Mouse (Mus musculus) midbrain, embryonic 11.5 days (tissue): ENCODE data around the gene Mrpl43. TPM values are rescaled to one million over a fixed set of nuclear protein-coding genes. Genes with fewer than 3 reads are reported as not detected.

Source experiments
- ATAC-seq: fragments of 200-750 bp; cut with Nextera tagmentation; 2 replicates; pipeline ENCODE4 v1.8.0; 2017; ENCODE audit warnings: moderate TSS enrichment, moderate library complexity; ENCODE audit not compliant: low FRiP score
- DNase-seq: peaks from one replicate; pipeline ENCODE4 v3.0.0; 2015; ENCODE audit warnings: low spot score; ENCODE audit errors: missing footprints
- H3K27ac ChIP-seq: fragments of 300-500 bp; sonication (generic); 2 replicates; pipeline ENCODE4 v1.5.1; 2014; ENCODE audit warnings: low read depth, low read length
- H3K27me3 ChIP-seq: fragments of 300-500 bp; sonication (generic); 2 replicates; pipeline ENCODE4 v1.6.1; 2014; ENCODE audit warnings: mild to moderate bottlenecking, low read length, moderate library complexity, mixed read lengths; ENCODE audit not compliant: control insufficient read depth, insufficient read depth
- H3K36me3 ChIP-seq: fragments of 300-500 bp; sonication (generic); 2 replicates; pipeline ENCODE4 v1.6.1; 2014; ENCODE audit warnings: mild to moderate bottlenecking, low read length, moderate library complexity, mixed read lengths; ENCODE audit not compliant: control insufficient read depth, insufficient read depth
- H3K4me1 ChIP-seq: fragments of 300-500 bp; sonication (generic); 2 replicates; pipeline ENCODE4 v1.6.1; 2014; ENCODE audit warnings: low read length; ENCODE audit not compliant: control insufficient read depth, insufficient read depth
- H3K4me2 ChIP-seq: fragments of 300-500 bp; sonication (generic); 2 replicates; pipeline ENCODE4 v1.6.1; 2014; ENCODE audit warnings: mild to moderate bottlenecking, moderate library complexity
- H3K4me3 ChIP-seq: fragments of 300-500 bp; sonication (generic); 2 replicates; pipeline ENCODE4 v1.5.1; 2014; ENCODE audit warnings: low read depth, low read length
- H3K9ac ChIP-seq: fragments of 300-500 bp; sonication (generic); 2 replicates; pipeline ENCODE4 v1.6.1; 2014; ENCODE audit warnings: low read length
- H3K9me3 ChIP-seq: fragments of 300-500 bp; sonication (generic); 2 replicates; pipeline ENCODE4 v1.6.1; 2016; ENCODE audit warnings: low read length; ENCODE audit not compliant: control insufficient read depth
- WGBS: fragments of 180-500 bp; shearing (Covaris S2); extraction: QIAGEN DNeasy Blood & Tissue Kit; methylation state at CpG from one replicate; pipeline ENCODE4 v1.1.7; 2014; 5-methylcytosine and 5-hydroxymethylcytosine counted together
- polyA plus RNA-seq: library from polyadenylated mRNA; unstranded; fragments of >200 nt; fragmentation: Nextera tagmentation; extraction: Ambion mirVana; gene quantifications from 2 replicates; pipeline ENCODE4 v1.2.1, GENCODE M21; 2014

Mrpl43 gene
- polyA plus RNA-seq, 1 experiment from 2014 or later = 67.3 TPM

- peak overlapping the region; percentile 71 for H3K9ac ChIP-seq
- H3K27ac ChIP-seq = no peak overlapping the region
- H3K27me3 ChIP-seq = no peaks in the 10 kb centered on the region
- peaks cover 9% of the 10 kb centered on the region for H3K36me3 ChIP-seq
- DNase-seq (no peak), ATAC-seq (no peak)
- H3K4me3 ChIP-seq = peak overlapping the region; percentile 70
- H3K9me3 ChIP-seq = no peaks in the 10 kb centered on the region
- H3K4me2 ChIP-seq = peak overlapping the region; percentile 75
- peaks cover 14% of the 10 kb centered on the region; the same call in 1 of the 2 replicates for H3K4me1 ChIP-seq
- WGBS = 52% methylated on average over 17 of the region's 17 CpGs
Measured at GRCm38 (mm10) chr19:45007021-45007420, 779 bp upstream of the Mrpl43 start.

GRCm38 (mm10) chr19:45005444-45005843 lies 798 bp downstream of the Mrpl43 start, which contains the start of gene Twnk:
Gene Twnk (plus strand): TSS chr19:45005663.
- Histone ChIP-seq H3K4me1 (peaks cover 14% of the 10 kb centered on the region; the same call in 1 of the 2 replicates), H3K9ac (peak within 1 kb of the TSS; percentile 71), H3K36me3 (peaks cover 13% of the 10 kb centered on the region), H3K4me2 (peak within 1 kb of the TSS; percentile 75), H3K4me3 (peak within 1 kb of the TSS; percentile 70), H3K9me3 (no peaks in the 10 kb centered on the region), H3K27me3 (no peaks in the 10 kb centered on the region), H3K27ac (0 out of 2 replicates have a peak within 1 kb of the TSS, but pooled peaks have one; percentile 25)
- ATAC-seq = no peak
- peak; percentile 88 for DNase-seq
- 10% methylated on average over 16 of the region's 16 CpGs for WGBS

DNA sequence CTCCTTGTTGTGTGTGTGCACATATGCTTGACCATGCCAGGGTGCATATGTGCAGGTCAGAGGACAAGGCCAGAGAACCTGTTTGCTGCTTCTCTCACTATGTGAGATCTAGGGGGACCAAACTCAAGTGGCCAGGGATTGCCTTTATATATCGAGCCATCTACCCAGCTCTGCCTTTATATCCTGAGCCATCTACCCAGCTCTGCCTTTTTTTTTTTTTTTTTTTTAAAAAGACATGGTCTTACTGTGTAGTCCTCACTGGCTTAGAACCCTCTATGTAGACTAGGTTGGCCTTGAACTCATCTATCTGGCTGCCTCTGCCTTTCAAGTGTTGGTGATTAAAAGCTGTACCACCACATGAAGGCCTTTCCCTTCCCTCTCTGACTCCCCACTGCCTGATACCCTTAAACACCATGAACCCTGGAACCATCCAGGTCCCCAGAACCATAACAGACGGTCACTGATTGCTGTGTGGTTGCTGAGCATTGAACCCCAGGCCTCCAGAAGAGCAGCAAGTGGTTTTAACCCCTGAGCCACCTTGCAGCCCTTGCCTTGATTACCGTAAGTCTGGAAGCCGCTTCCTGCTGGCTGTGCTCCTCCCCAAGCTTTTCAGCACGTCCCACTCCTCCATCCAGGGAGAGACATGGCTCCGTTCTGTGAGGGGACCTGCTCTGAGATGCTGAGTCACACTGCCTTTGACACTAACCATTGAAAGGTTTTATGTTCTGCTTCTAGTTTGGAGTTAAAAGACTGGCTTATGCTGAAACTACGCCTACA lies 2.3 kb downstream of the Mrpl43 start:
- H3K4me3 ChIP-seq = no peak overlapping the region
- no peak overlapping the region for H3K4me2 ChIP-seq
- ATAC-seq (no peak), DNase-seq (no peak)
- H3K36me3 ChIP-seq = peaks cover 7% of the 10 kb centered on the region; the same call in 1 of the 2 replicates
- peaks cover 14% of the 10 kb centered on the region; the same call in 1 of the 2 replicates for H3K4me1 ChIP-seq
- no peaks in the 10 kb centered on the region for H3K9me3 ChIP-seq
- H3K9ac ChIP-seq = no peak overlapping the region
- H3K27ac ChIP-seq = no peak overlapping the region
- 86% methylated on average over 7 of the region's 7 CpGs for WGBS
- H3K27me3 ChIP-seq = no peaks in the 10 kb centered on the region

DNA sequence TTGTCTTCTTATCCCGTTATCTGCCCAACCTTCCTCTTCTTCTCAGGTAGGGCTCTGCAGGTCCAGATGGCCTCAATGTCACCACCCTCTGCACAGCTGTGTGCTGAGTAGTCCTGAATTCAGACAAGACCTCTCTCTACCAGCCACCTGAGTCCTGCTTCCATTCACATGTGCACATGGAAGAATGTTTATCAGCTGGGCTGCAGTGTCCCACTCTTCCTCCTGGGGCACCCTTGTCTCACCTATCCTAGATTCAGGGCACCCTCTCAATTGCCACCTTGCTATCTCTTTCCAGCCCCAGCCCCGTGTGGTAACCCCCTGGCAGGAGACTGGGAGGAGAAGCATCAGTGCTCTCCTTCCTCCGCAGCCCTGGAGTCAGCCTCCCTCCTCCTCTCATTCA lies 3.9 kb downstream of the Mrpl43 start:
- 66% methylated on average over 3 of the region's 3 CpGs for WGBS
- DNase-seq (no peak), ATAC-seq (no peak)
- Histone ChIP-seq H3K4me3 (no peak overlapping the region), H3K27ac (no peak overlapping the region), H3K9me3 (no peaks in the 10 kb centered on the region), H3K9ac (no peak overlapping the region), H3K27me3 (no peaks in the 10 kb centered on the region), H3K36me3 (peaks cover 7% of the 10 kb centered on the region), H3K4me2 (no peak overlapping the region), H3K4me1 (peaks cover 13% of the 10 kb centered on the region; the same call in 1 of the 2 replicates)

DNA sequence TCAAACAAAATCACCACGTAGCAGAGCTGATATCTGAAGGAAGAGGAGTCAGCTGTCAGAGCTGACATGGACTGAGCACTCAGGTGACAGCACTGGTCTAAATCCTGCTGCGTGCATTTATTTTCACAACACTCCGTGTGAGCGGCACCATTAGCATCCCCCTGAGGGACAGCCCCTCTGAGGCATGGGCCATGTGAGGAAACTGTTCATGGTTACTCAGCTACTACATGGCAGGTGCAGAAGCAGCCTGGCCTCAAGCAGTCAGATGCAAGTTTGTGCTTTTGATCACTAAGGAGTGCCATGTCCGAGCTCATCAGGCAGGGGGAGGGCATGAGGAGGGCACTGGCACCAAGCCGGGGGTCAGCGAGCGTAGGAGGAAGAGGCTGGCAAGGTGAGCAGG lies 6.6 kb downstream of the Mrpl43 start:
- no peak for ATAC-seq
- Histone ChIP-seq H3K9me3 (no peaks in the 10 kb centered on the region), H3K36me3 (peaks cover 7% of the 10 kb centered on the region), H3K9ac (no peak overlapping the region), H3K4me2 (no peak overlapping the region), H3K27me3 (no peaks in the 10 kb centered on the region), H3K4me3 (no peak overlapping the region), H3K4me1 (no peaks in the 10 kb centered on the region), H3K27ac (no peak overlapping the region)
- 92% methylated on average over 8 of the region's 8 CpGs for WGBS
- DNase-seq = no peak

GRCm38 (mm10) chr19:44997786-44998185 lies 8.5 kb downstream of the Mrpl43 start:
- H3K36me3 ChIP-seq = peaks cover 5% of the 10 kb centered on the region
- DNase-seq = no peak

DNA sequence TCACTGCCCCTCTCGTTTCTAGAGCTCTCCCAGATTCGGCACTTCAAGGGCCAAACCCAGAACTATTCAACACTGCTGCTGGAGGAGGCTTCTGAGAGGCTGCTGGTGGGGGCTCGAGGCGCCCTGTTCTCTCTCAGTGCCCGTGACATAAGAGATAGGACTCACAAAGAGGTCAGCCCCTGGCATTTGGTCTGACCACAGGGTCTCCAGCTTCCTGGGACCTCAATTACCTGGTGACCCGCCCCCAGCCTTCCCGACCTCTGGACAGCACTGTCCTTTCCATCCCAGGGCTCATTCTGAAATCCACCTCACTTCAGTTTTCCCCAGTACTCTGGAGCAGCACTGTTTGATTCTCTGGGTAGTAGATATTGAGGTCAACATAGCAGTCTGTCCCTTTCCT lies 13.5 kb downstream of the Mrpl43 start:
- 70% methylated on average over 7 of the region's 7 CpGs for WGBS
- no peak overlapping the region for H3K9ac ChIP-seq

More at GRCm38 (mm10) chr19:44997786-44998185, 8.5 kb downstream of the Mrpl43 start:
- no peak overlapping the region for H3K4me2 ChIP-seq
- no peaks in the 10 kb centered on the region for H3K4me1 ChIP-seq
- H3K4me3 ChIP-seq = no peak overlapping the region
- no peaks in the 10 kb centered on the region for H3K27me3 ChIP-seq
- 85% methylated on average over 11 of the region's 11 CpGs for WGBS
- no peak for ATAC-seq
- no peak overlapping the region for H3K9ac ChIP-seq
- H3K9me3 ChIP-seq = no peaks in the 10 kb centered on the region
- no peak overlapping the region for H3K27ac ChIP-seq

DNA sequence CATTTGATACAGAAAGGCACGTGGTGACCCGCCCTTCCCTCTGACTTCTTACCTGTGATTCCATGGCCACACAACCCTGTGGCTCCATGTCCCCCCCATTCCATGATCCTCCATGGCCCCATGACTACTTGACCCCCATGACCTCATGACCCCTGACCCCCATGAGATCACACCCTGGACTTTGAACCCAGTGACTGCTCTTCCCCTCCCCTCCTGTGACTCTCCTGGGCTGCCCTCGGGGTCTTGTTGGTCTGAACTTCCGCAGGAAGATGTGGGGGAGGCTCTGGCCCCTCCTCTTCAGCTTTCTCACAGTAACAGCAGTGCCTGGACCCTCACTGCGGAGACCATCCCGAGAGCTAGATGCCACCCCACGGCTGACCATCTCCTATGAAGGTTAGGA lies 14.0 kb downstream of the Mrpl43 start:
- 53% methylated on average over 7 of the region's 7 CpGs for WGBS
- DNase-seq (no peak), ATAC-seq (no peak)
- H3K4me1 ChIP-seq = peaks cover 7% of the 10 kb centered on the region
- H3K9me3 ChIP-seq = no peaks in the 10 kb centered on the region
- no peaks in the 10 kb centered on the region for H3K27me3 ChIP-seq
- H3K36me3 ChIP-seq = no peaks in the 10 kb centered on the region
- no peak overlapping the region for H3K27ac ChIP-seq
- H3K9ac ChIP-seq = no peak overlapping the region
- no peak overlapping the region for H3K4me2 ChIP-seq
- no peak overlapping the region for H3K4me3 ChIP-seq

More for the DNA sequence above, 13.5 kb downstream of the Mrpl43 start:
- Histone ChIP-seq H3K4me2 (no peak overlapping the region), H3K4me3 (no peak overlapping the region), H3K4me1 (peaks cover 7% of the 10 kb centered on the region), H3K36me3 (no peaks in the 10 kb centered on the region), H3K27me3 (no peaks in the 10 kb centered on the region), H3K9me3 (no peaks in the 10 kb centered on the region), H3K27ac (no peak overlapping the region)
- ATAC-seq (no peak), DNase-seq (no peak)

- 89% methylated on average over 8 of the region's 8 CpGs for WGBS
- H3K4me1 ChIP-seq = peaks cover 7% of the 10 kb centered on the region
- no peak overlapping the region for H3K9ac ChIP-seq
- H3K27me3 ChIP-seq = no peaks in the 10 kb centered on the region
- no peak overlapping the region for H3K4me2 ChIP-seq
- no peak overlapping the region for H3K4me3 ChIP-seq
- no peaks in the 10 kb centered on the region for H3K9me3 ChIP-seq
- no peak for ATAC-seq
- no peak for DNase-seq
- no peaks in the 10 kb centered on the region for H3K36me3 ChIP-seq
- no peak overlapping the region for H3K27ac ChIP-seq
Measured at GRCm38 (mm10) chr19:44991031-44991430, 15.2 kb downstream of the Mrpl43 start.
